Mouse (Mus musculus): ENCODE measurements around the gene Bbc3.
"Not testable (repeated sequence)": the region's sequence is repeated elsewhere in the genome, so short reads cannot be mapped to it uniquely, and the experiment has no call there.

Bbc3 gene

DNA sequence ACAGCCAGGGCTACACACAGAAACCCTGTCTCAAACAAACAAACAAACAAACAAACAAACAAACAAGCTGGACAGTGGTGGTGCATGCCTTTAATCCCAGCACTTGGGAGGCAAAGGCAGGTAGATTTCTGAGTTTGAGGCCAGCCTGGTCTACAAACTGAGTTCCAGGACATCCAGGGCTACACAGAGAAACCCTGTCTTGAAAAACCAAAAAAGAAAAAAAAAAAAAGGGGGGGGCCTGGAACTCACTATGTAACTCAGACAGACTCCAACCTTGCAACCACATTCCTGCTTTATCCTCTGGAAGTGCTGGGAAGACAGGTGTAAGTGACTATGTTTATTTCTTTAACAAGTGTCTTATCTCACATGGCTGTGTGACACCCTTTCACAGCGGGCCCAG is at the start of gene Bbc3:
Gene Bbc3, plus strand, starts transcription at position 301 of the 400 bp plus-strand sequence.
- not testable (repeated sequence) for H3K27me3 ChIP-seq (ENCODE audit: control insufficient read depth, insufficient read depth, low read length, poor library complexity, severe bottlenecking); DNase-seq (ENCODE audit: low read depth, low spot score)

DNA sequence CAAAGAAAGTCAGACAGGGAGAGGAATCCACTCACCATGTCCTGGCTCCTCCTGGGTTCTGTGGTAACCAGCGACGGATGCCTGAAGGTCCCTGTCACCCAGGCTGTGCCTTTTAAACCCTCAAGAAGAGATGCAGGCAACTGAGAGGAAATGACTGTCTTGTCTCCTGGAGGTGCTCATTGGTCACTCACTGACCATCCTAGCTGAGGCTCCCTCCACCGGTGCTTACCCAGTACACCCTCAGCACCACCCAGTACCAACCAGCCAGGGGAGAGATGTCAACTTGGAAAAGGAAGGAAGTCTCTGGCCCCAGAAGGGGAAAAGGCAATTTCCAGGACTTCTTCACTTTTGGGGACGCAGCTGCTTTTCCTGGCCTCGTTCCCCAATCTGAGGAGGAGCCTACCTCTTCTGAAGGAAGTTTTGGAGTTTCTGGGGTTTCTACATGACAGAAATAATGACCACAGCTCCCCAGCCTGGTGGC is 49.0 kb upstream of the Bbc3 start, which contains the start of gene C5ar1:
Gene C5ar1, minus strand, starts transcription at position 431 of the 481 bp plus-strand sequence.
- H3K27me3 ChIP-seq (ENCODE audit: control insufficient read depth, insufficient read depth, low read length, poor library complexity, severe bottlenecking): no peaks in the 10 kb centered on the region
- DNase-seq (ENCODE audit: low read depth, low spot score): no peak
- no peaks in the 10 kb centered on the region for H3K36me3 ChIP-seq (ENCODE audit: control insufficient read depth, insufficient read depth, low read length, poor library complexity, severe bottlenecking)

More for the DNA sequence above, at the start of gene Bbc3:
- H3K36me3 ChIP-seq (ENCODE audit: control insufficient read depth, insufficient read depth, low read length, poor library complexity, severe bottlenecking): not testable (repeated sequence)

DNA sequence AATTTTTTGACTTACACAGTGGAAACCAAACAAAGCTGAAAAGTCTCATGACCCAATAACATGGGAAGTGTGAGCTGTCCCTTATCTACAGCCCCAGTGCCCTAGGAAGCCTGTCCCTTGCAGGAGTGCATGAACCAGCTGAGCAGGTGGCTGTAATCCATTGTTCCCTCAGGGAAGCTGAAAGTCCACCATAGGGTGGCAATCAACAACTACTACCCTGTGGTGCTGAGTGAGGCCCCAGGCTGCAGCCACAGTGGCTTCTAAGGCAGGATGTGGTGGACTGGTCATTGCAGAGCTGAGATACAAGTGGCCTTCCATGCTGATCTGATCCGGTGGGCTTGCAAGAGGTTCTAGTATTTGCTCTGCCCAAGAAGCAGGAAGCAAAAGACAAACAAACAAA is 47.1 kb upstream of the Bbc3 start:
- Histone ChIP-seq H3K27me3 (ENCODE audit: control insufficient read depth, insufficient read depth, low read length, poor library complexity, severe bottlenecking) (no peaks in the 10 kb centered on the region), H3K36me3 (ENCODE audit: control insufficient read depth, insufficient read depth, low read length, poor library complexity, severe bottlenecking) (no peaks in the 10 kb centered on the region)
- no peak for DNase-seq (ENCODE audit: low read depth, low spot score)

DNA sequence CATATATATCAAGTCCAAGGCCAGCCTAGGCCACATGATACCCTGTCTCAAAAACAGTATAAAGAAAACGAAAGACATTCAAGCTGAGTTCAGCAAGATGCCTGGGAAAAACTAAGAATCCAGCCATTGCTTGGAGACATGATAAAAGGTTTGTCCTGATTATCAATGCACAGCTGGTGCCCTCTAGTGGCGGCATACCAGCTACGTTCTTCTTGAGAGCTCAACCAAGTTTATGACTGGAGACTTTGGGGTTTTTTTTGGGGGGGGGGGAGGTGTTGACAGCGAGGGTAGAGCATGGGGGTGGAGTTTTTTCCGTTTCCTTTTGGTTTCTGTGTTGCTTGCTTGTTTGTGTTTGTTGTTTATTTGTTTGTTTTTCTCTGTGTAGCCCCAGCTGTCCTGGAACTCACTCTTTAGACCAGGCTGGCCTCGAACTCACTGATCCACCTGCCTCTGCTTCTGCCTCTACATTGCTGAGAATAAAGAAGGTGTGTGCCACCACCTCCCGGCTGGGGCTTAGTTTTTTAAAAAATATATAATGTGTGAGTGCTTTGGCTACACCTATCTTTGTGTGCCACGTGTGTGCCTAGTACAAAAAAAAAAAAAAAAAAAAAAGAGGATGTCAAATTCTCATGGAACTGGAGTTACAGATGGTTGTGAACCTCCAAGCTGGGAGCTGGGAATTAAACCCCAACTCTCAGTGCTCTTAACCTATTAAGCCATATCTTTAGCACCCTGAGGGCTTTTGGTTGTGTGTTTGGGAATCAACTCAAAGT is 45.0 kb upstream of the Bbc3 start:
- no peaks in the 10 kb centered on the region for H3K36me3 ChIP-seq (ENCODE audit: control insufficient read depth, insufficient read depth, low read length, poor library complexity, severe bottlenecking)
- DNase-seq (ENCODE audit: low read depth, low spot score): peak; percentile 93

DNA sequence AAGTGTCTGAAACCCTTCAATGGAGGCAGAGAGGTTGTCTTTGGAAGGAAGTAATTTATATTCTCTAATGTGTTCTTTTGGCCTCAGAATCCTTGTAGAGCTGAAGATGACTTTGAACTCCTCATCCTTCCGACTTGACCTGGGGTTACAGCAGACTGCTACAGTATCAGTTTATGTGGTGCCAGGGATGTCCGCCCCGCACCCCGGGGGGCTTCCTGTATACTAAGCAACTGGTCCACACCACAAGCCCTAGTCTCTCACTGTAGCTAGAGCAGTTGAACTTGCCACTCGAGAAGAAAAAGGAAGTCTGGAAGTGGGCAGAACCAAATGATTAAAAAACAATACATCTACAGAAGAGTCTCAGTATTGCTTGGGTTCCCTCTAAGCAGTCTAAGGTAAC is 44.4 kb upstream of the Bbc3 start:
- no peaks in the 10 kb centered on the region for H3K36me3 ChIP-seq (ENCODE audit: control insufficient read depth, insufficient read depth, low read length, poor library complexity, severe bottlenecking)
- DNase-seq (ENCODE audit: low read depth, low spot score): peak; percentile 47
- H3K27me3 ChIP-seq (ENCODE audit: control insufficient read depth, insufficient read depth, low read length, poor library complexity, severe bottlenecking): no peaks in the 10 kb centered on the region

More for the DNA sequence above, 45.0 kb upstream of the Bbc3 start:
- no peaks in the 10 kb centered on the region for H3K27me3 ChIP-seq (ENCODE audit: control insufficient read depth, insufficient read depth, low read length, poor library complexity, severe bottlenecking)

DNA sequence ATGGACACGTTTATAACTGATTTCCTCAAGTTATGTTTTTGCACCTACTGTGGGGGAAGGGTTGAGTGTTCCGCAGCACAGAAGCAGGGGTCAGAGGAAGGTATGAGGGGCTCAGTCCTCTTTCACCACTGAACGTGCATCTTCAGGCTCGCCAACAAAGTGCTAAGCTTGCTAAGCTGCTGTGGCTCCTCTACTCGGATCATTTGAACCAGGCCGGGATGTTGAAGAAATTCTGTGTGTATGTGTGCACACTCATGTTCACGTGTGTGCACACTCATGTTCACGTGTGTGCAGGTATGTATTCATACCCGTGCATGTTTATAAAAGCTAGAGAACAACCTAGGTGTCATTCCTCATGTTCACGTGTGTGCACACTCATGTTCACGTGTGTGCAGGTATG is 42.3 kb upstream of the Bbc3 start:
- H3K36me3 ChIP-seq (ENCODE audit: control insufficient read depth, insufficient read depth, low read length, poor library complexity, severe bottlenecking): no peaks in the 10 kb centered on the region
- DNase-seq (ENCODE audit: low read depth, low spot score): no peak
- H3K27me3 ChIP-seq (ENCODE audit: control insufficient read depth, insufficient read depth, low read length, poor library complexity, severe bottlenecking): no peaks in the 10 kb centered on the region

DNA sequence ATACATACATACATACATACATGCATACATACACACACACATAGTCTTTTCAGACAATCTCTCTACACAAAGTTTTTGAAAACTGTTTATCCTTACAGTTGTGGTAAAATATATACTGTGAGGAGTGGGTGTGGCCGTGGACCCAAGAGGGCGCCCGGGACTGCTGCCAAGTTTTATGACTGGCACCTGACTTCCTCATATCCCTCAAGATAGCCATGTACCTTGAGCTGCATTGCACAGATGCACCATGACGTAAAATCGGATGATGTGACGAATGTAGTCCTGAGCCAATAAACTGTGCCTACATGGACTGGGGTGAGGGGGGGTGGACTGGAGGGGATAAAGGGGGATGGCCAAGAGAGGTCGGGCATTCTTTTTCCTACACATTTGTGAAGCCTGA is 41.6 kb upstream of the Bbc3 start:
- H3K27me3 ChIP-seq (ENCODE audit: control insufficient read depth, insufficient read depth, low read length, poor library complexity, severe bottlenecking); H3K36me3 ChIP-seq (ENCODE audit: control insufficient read depth, insufficient read depth, low read length, poor library complexity, severe bottlenecking): not testable (repeated sequence)
- DNase-seq (ENCODE audit: low read depth, low spot score): peak; percentile 73

DNA sequence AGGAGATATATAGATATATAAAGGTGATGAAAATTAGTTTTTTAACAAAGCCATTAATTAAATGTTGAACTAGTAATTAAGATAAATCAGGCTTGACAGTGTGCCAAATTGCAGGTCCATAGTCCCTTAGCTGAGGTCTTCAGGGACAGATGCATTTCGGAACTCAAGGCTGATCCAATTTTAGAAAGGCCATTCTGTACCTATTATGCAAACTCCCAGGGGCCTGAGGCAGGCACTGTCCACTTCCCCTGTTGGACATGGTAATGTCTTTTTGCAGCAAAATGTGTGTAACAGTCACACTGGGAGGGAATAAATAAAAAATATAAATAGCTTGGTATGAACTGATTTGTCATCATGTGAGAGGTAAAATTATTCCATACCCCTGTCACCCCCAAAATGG is 37.1 kb upstream of the Bbc3 start:
- Histone ChIP-seq H3K36me3 (ENCODE audit: control insufficient read depth, insufficient read depth, low read length, poor library complexity, severe bottlenecking) (no peaks in the 10 kb centered on the region), H3K27me3 (ENCODE audit: control insufficient read depth, insufficient read depth, low read length, poor library complexity, severe bottlenecking) (no peaks in the 10 kb centered on the region)
- DNase-seq (ENCODE audit: low read depth, low spot score): no peak

DNA sequence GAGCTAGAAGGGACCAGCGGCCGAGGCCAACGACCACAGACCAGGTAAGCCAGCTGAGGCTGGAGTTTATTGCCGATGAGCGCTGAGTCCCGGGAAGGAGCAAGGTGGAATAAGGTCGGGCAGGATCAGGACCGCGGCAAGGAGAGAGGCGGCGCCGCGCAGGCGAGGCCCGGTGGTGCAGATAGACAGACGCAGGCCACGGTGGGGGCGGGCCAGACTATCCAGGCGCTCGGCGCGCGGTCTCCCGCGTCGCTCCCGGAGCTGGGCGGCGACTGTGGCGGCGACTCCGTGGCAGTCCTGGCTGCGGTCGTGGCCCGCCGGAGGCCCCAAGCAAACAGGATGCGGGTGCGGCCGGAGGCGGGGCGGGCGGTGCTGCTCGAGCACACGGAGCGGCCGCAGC is 35.5 kb upstream of the Bbc3 start:
- no peaks in the 10 kb centered on the region for H3K27me3 ChIP-seq (ENCODE audit: control insufficient read depth, insufficient read depth, low read length, poor library complexity, severe bottlenecking)
- DNase-seq (ENCODE audit: low read depth, low spot score): no peak
- peaks cover 3% of the 10 kb centered on the region for H3K36me3 ChIP-seq (ENCODE audit: control insufficient read depth, insufficient read depth, low read length, poor library complexity, severe bottlenecking)

DNA sequence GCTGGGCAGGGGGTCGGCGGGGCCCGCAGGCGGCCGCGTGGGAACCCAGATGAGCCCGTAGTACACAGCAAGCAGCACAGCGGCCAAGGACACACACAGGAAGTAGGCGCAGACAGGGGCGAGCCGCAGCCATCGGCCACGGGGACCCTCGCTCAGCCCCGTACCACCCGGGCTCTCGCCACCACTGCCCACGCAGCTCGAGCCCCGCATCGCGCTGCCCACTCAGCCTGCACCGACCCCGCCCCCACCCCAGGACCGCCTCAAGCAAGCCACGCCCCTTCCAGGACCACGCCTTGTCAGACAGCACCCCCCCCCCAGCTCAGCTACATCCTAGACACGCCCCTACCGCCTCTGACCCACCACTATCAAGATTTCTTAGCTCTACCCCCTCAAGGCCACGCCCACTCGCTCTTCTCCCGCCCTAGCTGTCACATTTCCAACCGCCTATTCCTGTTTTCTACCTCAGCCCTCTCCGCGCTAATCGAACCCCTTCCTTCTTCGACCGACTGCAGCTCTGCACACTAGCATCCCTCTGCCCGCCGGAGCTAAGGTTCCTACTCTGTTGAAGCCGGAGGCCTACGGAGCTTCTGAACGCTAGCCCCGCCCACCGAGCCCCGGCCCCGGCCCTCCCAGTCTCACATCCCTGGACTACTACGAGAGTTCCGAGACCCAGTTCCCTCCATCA is 35.0 kb upstream of the Bbc3 start, which contains the start of gene Inafm1:
Gene Inafm1, minus strand, starts transcription at position 537 of the 685 bp plus-strand sequence.
- DNase-seq (ENCODE audit: low read depth, low spot score): peak; percentile 96
- Histone ChIP-seq H3K27me3 (ENCODE audit: control insufficient read depth, insufficient read depth, low read length, poor library complexity, severe bottlenecking) (no peaks in the 10 kb centered on the region), H3K36me3 (ENCODE audit: control insufficient read depth, insufficient read depth, low read length, poor library complexity, severe bottlenecking) (peaks cover 3% of the 10 kb centered on the region)

DNA sequence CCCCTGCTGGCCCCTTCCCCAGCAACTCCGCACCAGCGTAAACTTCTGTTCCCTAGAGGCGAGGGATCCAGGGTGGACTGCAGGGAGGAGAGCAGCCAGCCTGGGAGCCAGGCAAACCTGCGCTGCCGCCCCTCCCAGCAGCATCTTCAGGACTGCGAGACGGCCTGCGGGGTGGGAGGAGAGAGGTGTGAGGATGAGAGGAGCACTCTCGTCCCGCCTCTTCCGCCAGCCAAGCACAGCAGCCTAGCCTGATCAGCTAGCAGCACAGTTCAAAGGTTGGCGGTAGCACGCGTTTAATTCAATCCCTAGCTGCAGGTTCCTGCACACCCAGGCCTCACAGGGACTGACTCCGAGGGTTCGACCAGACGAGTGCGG is 34.4 kb upstream of the Bbc3 start:
- no peaks in the 10 kb centered on the region for H3K27me3 ChIP-seq (ENCODE audit: control insufficient read depth, insufficient read depth, low read length, poor library complexity, severe bottlenecking)
- peak; percentile 77 for DNase-seq (ENCODE audit: low read depth, low spot score)
- H3K36me3 ChIP-seq (ENCODE audit: control insufficient read depth, insufficient read depth, low read length, poor library complexity, severe bottlenecking): peaks cover 6% of the 10 kb centered on the region

DNA sequence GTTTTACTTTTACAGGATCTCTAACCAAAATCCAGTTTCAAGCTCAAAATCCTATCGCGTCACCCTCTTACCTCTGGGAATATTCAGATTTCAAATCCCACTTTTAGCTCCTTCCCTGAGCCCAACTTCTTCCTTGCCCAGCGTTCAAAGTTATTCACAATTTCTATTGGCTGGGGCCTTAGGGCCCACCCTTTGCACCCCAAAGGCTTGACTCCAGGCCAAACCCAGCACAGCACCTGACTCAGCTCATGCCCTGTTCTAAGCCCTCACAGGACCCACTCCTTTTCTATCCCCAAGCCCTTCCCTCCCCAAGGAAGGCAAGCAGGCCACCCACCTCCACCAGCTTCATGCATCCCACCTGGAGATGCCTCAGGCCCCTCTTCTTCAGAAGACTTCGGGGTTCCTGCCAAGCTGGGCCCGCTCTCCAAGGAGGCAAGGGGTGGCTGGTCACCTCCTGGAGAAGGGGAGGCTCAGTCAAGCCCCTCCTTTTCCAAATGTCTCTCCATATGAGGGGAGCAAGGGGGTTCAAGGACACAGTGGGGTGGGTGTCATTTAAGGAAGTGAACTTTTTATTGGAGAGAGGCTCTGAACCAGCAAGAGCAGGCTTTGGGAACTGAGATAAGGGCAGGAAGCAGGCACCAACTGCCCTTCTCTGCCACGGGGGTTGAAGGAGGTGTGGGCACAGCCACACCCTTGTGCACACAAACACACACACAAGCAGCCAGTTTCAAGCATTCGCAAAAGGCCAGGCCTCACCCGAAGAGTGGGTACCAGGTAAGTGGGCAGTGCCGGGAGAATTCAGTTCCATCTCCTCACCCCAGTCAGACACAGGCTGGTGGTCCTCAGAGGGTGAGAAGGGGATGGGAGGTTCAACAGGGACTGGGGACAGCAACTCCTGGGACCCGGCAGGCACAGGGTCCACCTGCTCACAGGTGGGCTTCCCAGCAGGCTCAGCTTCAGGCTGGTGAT is 33.0 kb upstream of the Bbc3 start:
- no peaks in the 10 kb centered on the region for H3K27me3 ChIP-seq (ENCODE audit: control insufficient read depth, insufficient read depth, low read length, poor library complexity, severe bottlenecking)
- peaks cover 8% of the 10 kb centered on the region for H3K36me3 ChIP-seq (ENCODE audit: control insufficient read depth, insufficient read depth, low read length, poor library complexity, severe bottlenecking)
- no peak for DNase-seq (ENCODE audit: low read depth, low spot score)

DNA sequence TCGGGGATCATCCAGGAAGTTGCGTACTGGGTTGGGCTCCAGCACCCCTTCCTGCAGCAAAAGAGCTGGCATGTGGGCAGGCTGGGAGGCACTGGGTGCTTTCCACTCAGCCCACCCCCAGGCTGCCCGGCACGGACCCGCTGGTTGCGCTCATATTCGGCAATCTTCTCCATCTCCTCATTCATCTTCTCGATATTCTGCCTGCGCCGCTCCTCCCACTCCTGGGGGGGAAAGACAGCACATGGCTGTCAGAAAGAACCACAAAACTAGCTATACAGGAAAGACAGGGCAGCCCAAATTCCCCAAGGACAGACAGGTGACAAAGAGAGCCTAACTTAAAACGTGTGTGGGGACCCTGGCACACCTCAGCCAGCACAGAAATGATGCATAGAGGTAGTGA is 27.5 kb upstream of the Bbc3 start:
- Histone ChIP-seq H3K27me3 (ENCODE audit: control insufficient read depth, insufficient read depth, low read length, poor library complexity, severe bottlenecking) (no peaks in the 10 kb centered on the region; the same call in 1 of the 2 replicates), H3K36me3 (ENCODE audit: control insufficient read depth, insufficient read depth, low read length, poor library complexity, severe bottlenecking) (peaks cover 15% of the 10 kb centered on the region)
- no peak for DNase-seq (ENCODE audit: low read depth, low spot score)

DNA sequence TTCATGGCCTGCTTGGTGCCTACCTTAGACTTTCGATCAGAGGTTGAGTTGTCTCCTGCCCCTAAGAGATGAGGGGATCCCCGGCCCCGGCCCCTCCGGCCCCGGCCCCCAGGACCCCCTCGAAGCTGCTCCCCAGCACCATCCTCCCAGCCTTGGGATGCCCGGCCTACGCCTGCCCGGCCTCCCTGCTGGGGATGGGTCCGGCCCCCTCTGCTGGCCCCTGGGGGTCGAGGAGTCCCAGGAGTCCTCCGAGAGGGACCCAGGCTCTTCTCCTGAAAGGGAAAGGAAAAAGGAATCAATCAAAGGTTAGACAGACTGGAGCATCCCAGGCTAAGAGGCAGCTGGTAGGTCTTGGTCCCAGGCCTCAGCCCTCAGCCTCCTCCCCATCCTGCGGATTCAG is 25.9 kb upstream of the Bbc3 start:
- Histone ChIP-seq H3K36me3 (ENCODE audit: control insufficient read depth, insufficient read depth, low read length, poor library complexity, severe bottlenecking) (peaks cover 11% of the 10 kb centered on the region), H3K27me3 (ENCODE audit: control insufficient read depth, insufficient read depth, low read length, poor library complexity, severe bottlenecking) (no peaks in the 10 kb centered on the region; the same call in 1 of the 2 replicates)
- no peak for DNase-seq (ENCODE audit: low read depth, low spot score)
